Mouse (Mus musculus): Measurements from ENCODE around the gene Boc.
A peak's percentile ranks its signal among the peaks of the same experiment; 100 is the strongest.

Gene Boc

GRCm38 (mm10) chr16:44558471-44559329 lies at the start of gene Boc:
TSS of gene Boc (minus strand) at chr16:44558897.
- ATAC-seq (ENCODE audit: low TSS enrichment) = peak; percentile 61

GRCm38 (mm10) chr16:44606643-44607042 lies 47.9 kb upstream of the Boc start:
- peak; percentile 78 for ATAC-seq (ENCODE audit: low TSS enrichment)

DNA sequence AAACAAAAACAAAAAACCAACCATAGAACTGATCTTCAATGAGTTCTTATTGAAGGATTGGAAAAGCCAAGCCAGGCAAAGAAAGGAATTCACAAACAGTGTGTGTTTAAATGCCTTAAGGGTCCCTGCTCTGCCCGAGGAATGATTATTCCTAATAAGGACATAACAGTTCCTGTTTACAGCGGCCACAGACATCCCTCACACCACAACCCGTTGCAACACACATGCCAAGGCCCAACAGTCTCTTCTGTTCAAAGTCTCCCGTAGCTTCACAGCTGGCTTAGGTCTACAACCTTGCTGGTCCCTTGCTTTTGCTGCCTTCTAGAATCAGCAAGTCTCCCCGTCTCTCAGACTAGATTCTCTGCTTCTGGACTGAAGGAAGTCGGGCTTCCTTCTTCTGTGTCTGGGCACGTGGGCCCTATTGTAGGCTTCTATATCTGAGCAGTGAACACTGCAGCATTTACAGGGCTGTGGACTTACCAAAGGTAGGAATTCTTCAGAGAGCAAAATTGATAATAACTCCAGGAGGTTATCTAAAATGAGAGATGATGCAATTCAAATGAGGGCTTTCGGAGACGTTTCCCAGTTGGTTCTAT lies 45.4 kb upstream of the Boc start:
- no peak for ATAC-seq (ENCODE audit: low TSS enrichment)

DNA sequence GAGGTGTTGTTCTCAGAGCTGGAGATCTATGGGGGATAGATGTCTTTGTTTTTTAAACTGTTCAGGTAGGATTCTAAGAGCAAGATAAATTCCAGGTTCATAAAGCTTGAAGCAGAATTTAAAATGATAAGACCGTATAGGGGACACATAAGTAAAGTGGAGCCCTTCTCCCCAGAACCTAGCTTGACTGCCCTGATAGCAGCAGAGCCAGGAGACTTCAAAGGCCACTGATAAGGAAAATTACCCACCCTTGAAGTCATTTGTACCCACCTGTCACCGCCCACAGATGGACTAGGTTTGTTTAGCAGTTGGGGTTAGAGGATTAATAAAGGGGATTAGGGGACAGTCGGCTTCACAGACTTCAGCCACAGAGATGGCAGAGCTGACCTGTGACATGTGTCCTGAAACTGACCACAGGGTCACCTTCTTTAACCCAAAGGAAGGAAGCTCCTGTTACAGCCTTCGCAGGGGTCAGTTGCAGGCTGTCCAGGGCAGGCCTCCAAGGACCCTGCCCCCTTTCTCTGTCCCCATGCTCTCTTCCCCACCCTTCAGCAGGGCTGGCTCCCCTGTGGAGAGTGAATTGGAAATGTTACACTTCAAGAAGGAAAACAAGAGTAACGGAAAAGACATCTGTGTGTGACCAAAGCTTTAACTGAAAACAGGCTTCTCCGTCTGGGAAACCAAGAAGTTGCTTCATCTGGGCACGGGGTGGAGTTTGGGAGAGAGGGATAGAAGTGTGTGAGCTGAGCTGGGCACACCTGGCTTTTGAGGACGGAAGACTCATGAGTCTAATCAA lies 43.5 kb upstream of the Boc start:
- ATAC-seq (ENCODE audit: low TSS enrichment) = no peak; the same call in 1 of the 2 replicates

- no peak for ATAC-seq (ENCODE audit: low TSS enrichment)
These were observed 42.5 kb upstream of the Boc start for GRCm38 (mm10) chr16:44601182-44601581.

- ATAC-seq (ENCODE audit: low TSS enrichment) = no peak
These were observed 38.6 kb upstream of the Boc start for GRCm38 (mm10) chr16:44597106-44597806.

- no peak for ATAC-seq (ENCODE audit: low TSS enrichment)
These were observed 30.8 kb upstream of the Boc start for GRCm38 (mm10) chr16:44589506-44589905.

GRCm38 (mm10) chr16:44579421-44580024 lies 20.8 kb upstream of the Boc start:
- no peak for ATAC-seq (ENCODE audit: low TSS enrichment)

- ATAC-seq (ENCODE audit: low TSS enrichment) = no peak
These were observed 19.9 kb upstream of the Boc start for GRCm38 (mm10) chr16:44578551-44578950.

DNA sequence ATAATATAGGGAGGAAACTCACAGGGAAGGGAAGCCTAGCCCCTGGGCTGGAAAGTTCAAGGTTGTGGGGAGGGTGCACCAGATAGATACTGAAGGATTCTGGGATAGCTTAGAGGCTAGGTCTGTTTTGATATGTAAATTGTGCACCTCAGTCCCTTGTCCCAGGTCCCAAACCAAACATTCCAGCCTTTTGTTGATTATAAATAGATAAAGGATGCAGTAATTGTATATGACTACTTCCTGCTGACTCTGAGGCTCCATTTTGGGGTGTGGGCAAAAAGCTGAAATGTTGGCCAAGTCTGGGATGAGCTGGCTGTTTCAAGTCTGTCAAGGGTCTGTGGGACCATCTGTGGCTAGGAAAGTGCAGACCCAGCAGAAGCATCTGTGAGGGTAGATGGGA lies 9.4 kb upstream of the Boc start:
- no peak for ATAC-seq (ENCODE audit: low TSS enrichment)

GRCm38 (mm10) chr16:44565328-44566210 lies 6.9 kb upstream of the Boc start:
- peak; percentile 22; the same call in 1 of the 2 replicates for ATAC-seq (ENCODE audit: low TSS enrichment)

DNA sequence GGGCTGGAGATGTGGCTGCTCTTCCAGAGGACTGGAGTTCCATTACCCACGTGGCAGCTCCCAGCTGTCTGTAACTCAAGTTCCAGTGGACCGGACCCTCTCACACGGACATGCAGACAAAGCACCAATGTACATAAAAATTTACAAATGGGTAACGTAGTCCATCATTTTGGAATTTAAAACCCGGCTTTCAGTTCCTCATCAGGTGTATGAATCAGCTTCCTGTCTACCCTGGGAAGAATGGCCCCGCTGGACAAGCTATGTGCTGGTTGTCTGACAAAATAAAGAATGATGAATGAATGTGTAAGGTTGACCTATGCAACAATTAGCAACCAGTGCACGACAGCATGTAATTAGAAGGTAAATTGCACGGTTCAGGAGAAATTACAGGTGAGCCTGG lies 5.7 kb upstream of the Boc start:
- no peak for ATAC-seq (ENCODE audit: low TSS enrichment)

- no peak for ATAC-seq (ENCODE audit: low TSS enrichment)
These were observed 3.4 kb upstream of the Boc start for GRCm38 (mm10) chr16:44562061-44562460.

GRCm38 (mm10) chr16:44560214-44560613 lies 1.5 kb upstream of the Boc start:
- ATAC-seq (ENCODE audit: low TSS enrichment) = no peak

GRCm38 (mm10) chr16:44559330-44559695 lies 616 bp upstream of the Boc start:
- ATAC-seq (ENCODE audit: low TSS enrichment) = no peak

DNA sequence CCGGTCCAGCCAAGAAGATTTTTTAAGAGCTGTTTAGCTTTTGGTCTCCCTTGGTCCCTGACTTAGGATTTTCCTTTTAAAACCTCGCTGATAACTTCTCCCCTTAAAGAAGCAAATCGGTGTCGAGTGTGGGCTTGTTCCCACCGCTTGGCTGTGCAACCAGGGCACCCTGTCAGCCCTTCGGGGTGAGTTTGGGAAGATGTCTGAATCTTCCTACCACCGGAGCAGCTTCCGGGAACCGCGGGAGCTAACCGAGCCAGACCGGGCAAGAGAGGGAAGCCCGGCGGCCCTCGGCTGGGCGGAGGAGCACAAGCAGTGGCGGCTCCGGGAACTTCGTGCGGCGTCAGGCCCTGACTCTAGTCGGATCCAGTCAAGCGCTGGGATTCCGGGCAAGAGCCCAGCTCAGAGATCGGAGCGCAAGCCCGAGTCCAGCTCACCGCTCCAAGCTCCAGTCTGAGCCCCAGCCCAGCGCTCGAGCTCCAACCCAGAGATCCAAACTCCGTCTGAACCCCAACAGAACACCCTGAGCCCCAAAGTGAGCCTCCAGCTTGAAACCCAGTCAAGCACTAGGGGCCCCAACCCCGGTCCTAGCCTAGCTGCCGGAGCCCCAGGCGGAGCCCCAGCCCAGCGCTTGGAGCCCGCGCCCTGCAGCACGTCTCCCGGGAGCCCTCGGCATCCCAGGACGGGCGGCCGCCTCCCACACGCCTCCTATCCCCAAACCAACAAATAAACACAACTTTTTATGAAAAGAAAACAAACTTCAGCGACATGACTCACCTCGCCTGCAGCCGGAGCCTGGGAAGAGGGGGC lies 831 bp downstream of the Boc start:
- ATAC-seq (ENCODE audit: low TSS enrichment) = peak; percentile 56

DNA sequence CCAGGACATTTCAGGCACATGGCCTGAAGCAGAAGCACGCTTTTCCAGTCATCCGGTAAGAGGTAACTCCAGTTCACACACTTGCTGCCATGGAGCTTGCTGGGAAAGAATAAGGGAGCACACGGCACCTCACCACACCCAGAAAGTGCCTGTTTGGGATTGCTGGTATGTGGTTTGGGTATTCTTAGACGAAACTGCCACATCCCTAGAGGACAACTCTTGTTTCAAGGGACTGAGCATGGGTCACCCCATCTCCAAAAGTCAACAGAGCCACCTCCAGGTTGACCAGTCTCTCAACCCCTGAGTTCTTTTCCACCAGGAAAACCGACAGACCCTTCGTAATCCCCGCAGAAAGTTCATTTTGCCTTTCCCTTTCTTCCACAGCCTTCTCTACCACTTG lies 1.6 kb downstream of the Boc start:
- ATAC-seq (ENCODE audit: low TSS enrichment) = 0 out of 2 replicates have a peak, but pooled peaks have one; percentile 26

GRCm38 (mm10) chr16:44555791-44556709 lies 2.6 kb downstream of the Boc start:
- no peak for ATAC-seq (ENCODE audit: low TSS enrichment)

Measured in frontal cortex, adult (tissue).